Mouse (Mus musculus) forebrain, embryonic 12.5 days (tissue): ENCODE data around the gene Ticrr. TPM values are rescaled to one million over a fixed set of nuclear protein-coding genes. Genes with fewer than 3 reads are reported as not detected.

Source experiments
- ATAC-seq: fragments of 200-750 bp; cut with Nextera tagmentation; 2 replicates; pipeline ENCODE4 v1.8.0; 2017; ENCODE audit warnings: moderate TSS enrichment; ENCODE audit not compliant: low FRiP score
- H3K27ac ChIP-seq: fragments of 300-500 bp; sonication (generic); 2 replicates; pipeline ENCODE4 v1.5.1; 2016; ENCODE audit warnings: mild to moderate bottlenecking
- H3K27me3 ChIP-seq: fragments of 300-500 bp; sonication (generic); 2 replicates; pipeline ENCODE4 v1.6.1; 2016; ENCODE audit warnings: mild to moderate bottlenecking
- H3K36me3 ChIP-seq: fragments of 300-500 bp; sonication (generic); replicated peaks from 2 replicates; pipeline ENCODE4 v1.6.1; 2016; ENCODE audit warnings: mild to moderate bottlenecking
- H3K4me1 ChIP-seq: fragments of 300-500 bp; sonication (generic); 2 replicates; pipeline ENCODE4 v1.6.1; 2016
- H3K4me2 ChIP-seq: fragments of 300-500 bp; sonication (generic); 2 replicates; pipeline ENCODE4 v1.6.1; 2016; ENCODE audit warnings: mild to moderate bottlenecking, moderate library complexity
- H3K4me3 ChIP-seq: fragments of 300-500 bp; sonication (generic); replicated peaks from 2 replicates; pipeline ENCODE4 v1.5.1; 2016; ENCODE audit warnings: mild to moderate bottlenecking
- H3K9ac ChIP-seq: fragments of 300-500 bp; sonication (generic); 2 replicates; pipeline ENCODE4 v1.6.1; 2016; ENCODE audit warnings: mild to moderate bottlenecking
- H3K9me3 ChIP-seq: fragments of 300-500 bp; sonication (generic); 2 replicates; pipeline ENCODE4 v1.6.1; 2016
- WGBS: fragments of 180-500 bp; shearing (Covaris S2); methylation state at CpG from one replicate; pipeline ENCODE4 v1.1.7; 2016; 5-methylcytosine and 5-hydroxymethylcytosine counted together
- polyA plus RNA-seq: library from polyadenylated mRNA; unstranded; fragments of >200 nt; fragmentation: Nextera tagmentation; extraction: Ambion mirVana; gene quantifications from 2 replicates; pipeline ENCODE4 v1.2.1, GENCODE M21; 2016

Ticrr gene
- polyA plus RNA-seq, 1 experiment from 2014 or later, result 15.5 TPM

GRCm38 (mm10) chr7:79736511-79736910 is 76.5 kb downstream of the Ticrr start:
- H3K9ac ChIP-seq, result no peak overlapping the region
- ATAC-seq, result no peak
- 94% methylated on average over 14 of the region's 14 CpGs for WGBS

DNA sequence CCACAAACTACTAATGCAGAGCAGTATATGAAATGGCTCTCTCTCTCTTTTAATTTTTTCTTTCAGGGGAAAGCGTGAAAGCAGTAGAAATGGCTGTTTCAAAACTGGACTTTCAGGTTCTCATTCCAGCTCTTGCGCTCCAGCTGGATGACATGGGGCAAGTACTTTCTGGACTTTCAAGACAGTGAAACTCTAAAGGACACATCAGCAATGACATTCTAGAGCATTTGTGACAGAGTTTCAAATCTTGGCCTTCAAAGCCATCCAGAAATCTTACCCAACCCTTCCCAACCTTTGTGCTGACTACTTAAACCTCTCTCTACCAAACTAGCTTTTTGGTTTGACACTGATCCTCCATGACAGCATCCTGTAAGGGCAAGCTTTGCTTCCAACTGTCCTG is 78.9 kb downstream of the Ticrr start:
- Histone ChIP-seq H3K4me2 (no peak overlapping the region), H3K36me3 (peaks cover 10% of the 10 kb centered on the region; the same call in 1 of the 2 replicates), H3K4me3 (no peak overlapping the region), H3K9me3 (no peaks in the 10 kb centered on the region), H3K27ac (no peak overlapping the region), H3K9ac (no peak overlapping the region), H3K4me1 (peaks cover 11% of the 10 kb centered on the region), H3K27me3 (no peaks in the 10 kb centered on the region)
- WGBS, result 91% methylated on average over 2 of the region's 2 CpGs
- ATAC-seq, result no peak

More at GRCm38 (mm10) chr7:79736511-79736910, 76.5 kb downstream of the Ticrr start:
- H3K27me3 ChIP-seq, result no peaks in the 10 kb centered on the region
- H3K4me3 ChIP-seq, result no peak overlapping the region
- H3K36me3 ChIP-seq, result peaks cover 10% of the 10 kb centered on the region; the same call in 1 of the 2 replicates
- no peak overlapping the region for H3K27ac ChIP-seq
- H3K9me3 ChIP-seq, result no peaks in the 10 kb centered on the region
- H3K4me2 ChIP-seq, result no peak overlapping the region
- no peaks in the 10 kb centered on the region for H3K4me1 ChIP-seq

DNA sequence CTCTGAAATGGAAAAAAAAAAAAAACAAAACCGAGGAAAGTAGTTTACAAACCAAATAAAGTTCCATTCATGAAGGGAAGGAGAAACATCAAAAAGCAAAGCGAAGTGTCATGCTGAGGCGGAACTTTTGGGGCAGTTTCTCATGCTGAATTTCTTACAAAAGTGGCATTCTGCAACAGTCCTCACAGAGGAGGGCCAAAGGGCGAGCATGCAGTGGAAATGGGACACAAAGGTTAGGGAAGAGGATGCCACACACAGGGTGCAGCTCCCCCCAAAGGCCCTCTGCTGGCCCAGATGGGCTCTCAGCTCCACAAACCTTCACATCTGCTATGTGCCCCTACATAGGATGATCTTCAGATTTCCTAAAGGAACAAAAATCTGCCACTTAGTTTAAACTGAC is 80.3 kb downstream of the Ticrr start:
- whole genome bisulfite sequencing, result 79% methylated on average over 4 of the region's 4 CpGs
- Histone ChIP-seq H3K27me3 (no peaks in the 10 kb centered on the region), H3K4me1 (peaks cover 11% of the 10 kb centered on the region), H3K36me3 (peaks cover 10% of the 10 kb centered on the region; the same call in 1 of the 2 replicates), H3K4me2 (no peak overlapping the region), H3K27ac (no peak overlapping the region), H3K9ac (no peak overlapping the region), H3K4me3 (no peak overlapping the region), H3K9me3 (no peaks in the 10 kb centered on the region)
- no peak for ATAC-seq

GRCm38 (mm10) chr7:79742277-79742658 is 82.3 kb downstream of the Ticrr start:
- WGBS, result 24% methylated on average over 11 of the region's 11 CpGs
- Histone ChIP-seq H3K36me3 (peaks cover 4% of the 10 kb centered on the region; the same call in 1 of the 2 replicates), H3K9me3 (no peaks in the 10 kb centered on the region), H3K4me2 (peak overlapping the region; percentile 95), H3K4me3 (peak overlapping the region; percentile 74), H3K27me3 (no peaks in the 10 kb centered on the region), H3K27ac (no peak overlapping the region), H3K4me1 (peaks cover 11% of the 10 kb centered on the region), H3K9ac (peak overlapping the region; percentile 68)
- ATAC-seq, result no peak

DNA sequence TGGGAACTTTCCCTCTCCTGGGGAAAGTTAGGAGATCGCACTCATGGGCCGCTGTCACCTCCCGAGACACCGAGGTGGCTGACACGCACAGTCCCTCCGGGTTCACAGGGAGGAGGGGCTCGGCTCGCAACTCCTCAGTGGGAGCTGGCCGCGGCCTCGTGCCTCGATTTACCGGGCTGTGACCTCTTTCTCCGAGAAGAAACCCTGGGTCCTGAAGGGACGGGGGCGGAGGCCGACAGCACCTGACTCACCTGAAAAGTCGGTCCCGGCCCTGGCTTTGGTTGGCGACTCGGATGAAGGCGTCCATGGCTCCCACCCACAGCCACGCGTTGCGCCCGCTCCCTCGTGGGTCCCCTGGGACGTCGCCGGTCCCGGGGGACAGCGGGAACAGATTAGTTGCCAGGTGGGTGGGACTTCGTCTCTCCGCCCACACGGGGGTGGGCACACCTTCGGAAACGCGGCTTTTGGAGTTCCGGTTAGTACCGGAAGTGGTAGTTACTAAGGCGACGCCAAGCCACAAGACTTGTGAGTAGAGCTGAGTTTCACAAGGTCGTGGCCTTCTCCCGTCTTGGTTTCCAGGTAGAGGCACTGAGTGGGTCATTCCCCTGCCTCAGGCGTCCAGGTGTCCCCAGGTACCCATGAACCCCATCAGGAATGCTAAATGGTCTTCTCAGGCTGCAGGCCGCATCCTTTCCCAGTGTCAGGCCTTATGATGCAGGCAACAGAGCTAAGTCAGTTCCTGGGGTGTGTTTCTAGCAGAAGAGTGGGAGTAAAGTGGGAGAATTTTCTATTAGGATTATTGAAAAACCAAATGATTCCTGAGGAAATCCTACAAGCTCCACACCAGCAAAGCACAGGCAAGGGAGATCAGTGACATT is 82.9 kb downstream of the Ticrr start, which contains the start of the genes Pex11a and Wdr93:
TSS of gene Pex11a (minus strand) at position 473 of the 878 bp plus-strand sequence.
TSS of gene Wdr93 (plus strand) at position 505 of the 878 bp plus-strand sequence.
- ATAC-seq, result peak; percentile 87
- H3K4me1 ChIP-seq, result peaks cover 11% of the 10 kb centered on the region
- H3K36me3 ChIP-seq, result no peaks in the 10 kb centered on the region
- H3K9ac ChIP-seq, result peak within 1 kb of the TSS; percentile 68
- H3K27ac ChIP-seq, result no peak within 1 kb of the TSS
- peak within 1 kb of the TSS; percentile 95 for H3K4me2 ChIP-seq
- WGBS, result 3% methylated on average over 44 of the region's 46 CpGs
- H3K4me3 ChIP-seq, result peak within 1 kb of the TSS; percentile 74
- H3K27me3 ChIP-seq, result 0 out of 2 replicates have a peak, but pooled peaks cover under 1% of the 10 kb centered on the region
- no peaks in the 10 kb centered on the region for H3K9me3 ChIP-seq

GRCm38 (mm10) chr7:79744051-79744450 is 84.1 kb downstream of the Ticrr start:
- WGBS, result 95% methylated on average over 9 of the region's 9 CpGs
- H3K9me3 ChIP-seq, result no peaks in the 10 kb centered on the region
- H3K27ac ChIP-seq, result no peak overlapping the region
- no peak overlapping the region for H3K4me2 ChIP-seq
- no peak for ATAC-seq
- H3K9ac ChIP-seq, result no peak overlapping the region
- H3K4me1 ChIP-seq, result peaks cover 11% of the 10 kb centered on the region
- H3K27me3 ChIP-seq, result 0 out of 2 replicates have a peak, but pooled peaks cover 3% of the 10 kb centered on the region
- H3K4me3 ChIP-seq, result no peak overlapping the region
- no peaks in the 10 kb centered on the region for H3K36me3 ChIP-seq

DNA sequence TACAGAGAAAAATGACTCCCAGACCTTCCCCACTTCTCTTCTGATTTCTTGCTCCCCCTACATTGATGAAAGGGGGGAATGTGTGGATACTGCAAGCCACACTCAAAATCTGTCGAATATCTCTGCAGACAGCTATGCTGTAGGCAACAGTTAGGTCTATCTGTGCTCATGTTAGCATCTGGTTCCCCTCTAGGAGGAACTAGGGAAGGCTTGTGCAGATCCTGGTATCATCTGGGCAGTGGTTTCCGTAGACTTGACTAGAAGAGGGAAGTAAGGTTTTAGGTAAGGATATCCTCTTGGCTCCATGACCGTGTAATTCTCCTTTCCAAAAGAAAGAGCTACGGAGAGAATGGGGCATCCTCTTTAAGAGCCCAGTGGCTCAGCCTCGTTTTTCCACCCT is 84.6 kb downstream of the Ticrr start:
- Histone ChIP-seq H3K27me3 (0 out of 2 replicates have a peak, but pooled peaks cover 3% of the 10 kb centered on the region), H3K4me2 (no peak overlapping the region)
- no peak for ATAC-seq

GRCm38 (mm10) chr7:79747659-79748058 is 87.7 kb downstream of the Ticrr start:
- H3K4me1 ChIP-seq, result peaks cover 7% of the 10 kb centered on the region
- ATAC-seq, result no peak
- H3K27ac ChIP-seq, result no peak overlapping the region
- 0 out of 2 replicates have a peak, but pooled peaks cover 3% of the 10 kb centered on the region for H3K27me3 ChIP-seq
- no peaks in the 10 kb centered on the region for H3K9me3 ChIP-seq
- 87% methylated on average over 6 of the region's 6 CpGs for WGBS
- no peak overlapping the region for H3K4me2 ChIP-seq
- H3K4me3 ChIP-seq, result no peak overlapping the region
- no peak overlapping the region for H3K9ac ChIP-seq
- no peaks in the 10 kb centered on the region for H3K36me3 ChIP-seq

More for the DNA sequence above, 84.6 kb downstream of the Ticrr start:
- Histone ChIP-seq H3K36me3 (no peaks in the 10 kb centered on the region), H3K9me3 (no peaks in the 10 kb centered on the region), H3K4me1 (peaks cover 11% of the 10 kb centered on the region), H3K4me3 (no peak overlapping the region), H3K27ac (no peak overlapping the region), H3K9ac (no peak overlapping the region)
- WGBS, result 88% methylated on average over 5 of the region's 5 CpGs

Other genes with a start within 250 kb of the Ticrr start
- 41.7 and 45.1 TPM in 2 replicates for gene Polg, start 193.8 kb upstream of the Ticrr start, polyA plus RNA-seq
- gene Rhcg, start 42.5 kb upstream of the Ticrr start, polyA plus RNA-seq, result 7.1 and 8.5 TPM in 2 replicates
- 7.0 and 7.7 TPM in 2 replicates for gene Kif7, start 55.5 kb downstream of the Ticrr start, polyA plus RNA-seq
- gene Plin1, start 72.7 kb downstream of the Ticrr start, polyA plus RNA-seq, result 0.13 TPM in 1 of 2 replicates, not detected in the other
- gene Pex11a, start 82.9 kb downstream of the Ticrr start, polyA plus RNA-seq, result 9.4 and 9.5 TPM in 2 replicates
- 0.14 and 0.24 TPM in 2 replicates for gene Wdr93, start 83.0 kb downstream of the Ticrr start, polyA plus RNA-seq
- not detected in 2 replicates for gene Mesp1, start 133.6 kb downstream of the Ticrr start, polyA plus RNA-seq
- 0.46 and 0.75 TPM in 2 replicates for gene Mesp2, start 150.5 kb downstream of the Ticrr start, polyA plus RNA-seq
- 1.9 and 2.9 TPM in 2 replicates for gene Anpep, start 200.9 kb downstream of the Ticrr start, polyA plus RNA-seq